Mouse (Mus musculus): ENCODE results near the gene Mrpl43. TPM values are rescaled to one million over a fixed set of nuclear protein-coding genes. Genes with fewer than 3 reads are reported as not detected.

The Mrpl43 gene
- polyA plus RNA-seq, 1 experiment, result 32.5 TPM

DNA sequence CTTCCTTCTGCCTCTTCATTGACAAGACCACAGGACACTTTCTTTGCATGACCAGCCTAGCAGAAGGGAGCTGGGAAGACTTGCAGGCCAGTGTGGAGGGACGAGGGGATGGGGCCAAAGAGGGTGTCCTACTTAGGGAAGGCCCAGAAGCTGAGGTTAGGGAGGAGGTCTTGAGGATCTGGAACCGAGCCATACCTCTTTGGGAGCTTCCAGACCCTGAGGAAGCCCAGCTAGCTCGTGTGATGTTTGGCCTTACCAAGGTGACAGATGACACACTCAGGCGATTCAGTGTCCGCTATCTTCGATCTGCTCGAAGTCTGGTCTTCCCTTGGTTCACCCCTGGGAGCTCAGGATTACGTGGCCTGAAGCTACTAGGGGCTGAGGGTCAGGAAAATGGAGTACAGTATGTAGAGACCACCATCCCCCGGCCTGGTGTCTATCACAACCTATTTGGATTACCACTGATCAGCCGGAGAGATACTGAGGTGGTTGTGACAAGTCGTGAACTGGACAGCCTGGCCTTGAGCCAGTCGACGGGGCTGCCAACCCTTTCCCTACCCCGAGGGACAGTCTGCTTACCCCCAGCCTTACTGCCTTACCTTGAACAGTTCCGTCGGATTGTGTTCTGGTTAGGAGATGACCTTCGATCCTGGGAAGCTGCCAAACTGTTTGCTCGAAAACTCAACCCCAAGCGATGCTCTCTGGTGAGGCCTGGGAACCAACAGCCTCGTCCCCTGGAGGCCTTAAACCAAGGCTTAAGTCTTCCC lies 1.4 kb upstream of the Mrpl43 start:
- Histone ChIP-seq H3K9ac (ENCODE audit: low read depth, poor library complexity, severe bottlenecking) (peak overlapping the region; percentile 74; the same call in 1 of the 2 replicates), H3K27me3 (ENCODE audit: control insufficient read depth, insufficient read depth, low read length, poor library complexity, severe bottlenecking) (no peaks in the 10 kb centered on the region), H3K27ac (ENCODE audit: insufficient read depth, low read length) (no peak overlapping the region), H3K9me3 (replicated peaks; ENCODE audit: control insufficient read depth, insufficient read depth, low read length, poor library complexity, severe bottlenecking) (no peaks in the 10 kb centered on the region), H3K4me3 (ENCODE audit: low read depth, low read length) (peak overlapping the region; percentile 95), H3K4me1 (ENCODE audit: control insufficient read depth, insufficient read depth, low read length) (peaks cover 5% of the 10 kb centered on the region), H3K36me3 (ENCODE audit: control insufficient read depth, insufficient read depth, low read length, poor library complexity, severe bottlenecking) (peaks cover 38% of the 10 kb centered on the region)
- TF ChIP-seq EP300 (IDR thresholded peaks at IDR 0.05; ENCODE audit: insufficient read depth, low read depth, low read length), result no peak

DNA sequence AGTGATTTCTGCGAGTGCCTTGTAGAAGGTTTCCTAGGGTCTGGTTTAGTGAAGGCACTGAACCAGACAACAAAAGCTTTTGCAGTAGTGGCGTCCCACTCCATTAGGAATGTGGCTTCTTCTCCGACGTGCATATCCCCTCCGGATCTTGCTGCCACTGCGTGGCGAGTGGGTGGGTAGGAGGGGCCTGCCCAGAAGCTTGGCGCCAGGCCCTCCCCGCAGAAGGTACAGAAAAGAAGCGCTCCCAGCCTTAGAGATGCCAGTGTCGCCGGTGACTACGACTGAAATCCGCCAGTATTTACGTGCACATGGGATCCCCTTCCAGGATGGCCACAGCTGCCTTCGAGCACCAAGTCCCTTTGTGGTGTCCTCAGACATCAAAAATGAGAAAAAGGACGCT lies 779 bp upstream of the Mrpl43 start:
- Histone ChIP-seq H3K4me1 (ENCODE audit: control insufficient read depth, insufficient read depth, low read length) (peaks cover 5% of the 10 kb centered on the region), H3K4me3 (ENCODE audit: low read depth, low read length) (peak overlapping the region; percentile 95), H3K27ac (ENCODE audit: insufficient read depth, low read length) (no peak overlapping the region), H3K27me3 (ENCODE audit: control insufficient read depth, insufficient read depth, low read length, poor library complexity, severe bottlenecking) (no peaks in the 10 kb centered on the region), H3K36me3 (ENCODE audit: control insufficient read depth, insufficient read depth, low read length, poor library complexity, severe bottlenecking) (peaks cover 37% of the 10 kb centered on the region), H3K9me3 (replicated peaks; ENCODE audit: control insufficient read depth, insufficient read depth, low read length, poor library complexity, severe bottlenecking) (no peaks in the 10 kb centered on the region), H3K9ac (ENCODE audit: low read depth, poor library complexity, severe bottlenecking) (peak overlapping the region; percentile 74)
- TF ChIP-seq POLR2A (IDR thresholded peaks at IDR 0.05; ENCODE audit: insufficient read depth, low read length), result no peak
- TF ChIP-seq CTCF (IDR thresholded peaks at IDR 0.05; ENCODE audit: low read depth, low read length), result no peak
- TF ChIP-seq EP300 (IDR thresholded peaks at IDR 0.05; ENCODE audit: insufficient read depth, low read depth, low read length), result no peak

DNA sequence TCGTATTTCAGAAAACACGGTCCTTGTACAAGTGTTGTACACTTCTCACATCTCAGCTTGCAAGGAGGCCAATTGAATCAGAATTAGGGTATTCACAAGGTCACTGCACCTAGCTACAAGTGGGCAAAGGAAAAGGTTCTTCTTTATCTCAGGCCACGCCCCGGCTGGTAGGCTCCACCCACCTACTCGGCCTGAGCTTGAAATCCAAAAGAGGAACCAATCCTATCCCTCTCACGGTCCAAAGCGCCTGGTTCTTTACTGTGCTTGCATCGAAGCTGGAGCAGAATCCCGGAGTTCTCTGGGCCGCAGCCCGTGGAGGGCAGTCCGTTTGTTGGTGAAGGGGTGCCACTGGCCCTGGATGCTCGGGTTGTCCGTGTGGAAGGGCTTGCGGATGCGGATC lies 798 bp downstream of the Mrpl43 start, which contains the start of gene Twnk:
TSS of gene Twnk (plus strand) at position 220 of the 400 bp plus-strand sequence.
- TF ChIP-seq EP300 (IDR thresholded peaks at IDR 0.05; ENCODE audit: insufficient read depth, low read depth, low read length) (no peak), POLR2A (IDR thresholded peaks at IDR 0.05; ENCODE audit: insufficient read depth, low read length) (no peak), CTCF (IDR thresholded peaks at IDR 0.05; ENCODE audit: low read depth, low read length) (no peak)
- peaks cover 5% of the 10 kb centered on the region for H3K4me1 ChIP-seq (ENCODE audit: control insufficient read depth, insufficient read depth, low read length)
- H3K27me3 ChIP-seq (ENCODE audit: control insufficient read depth, insufficient read depth, low read length, poor library complexity, severe bottlenecking), result no peaks in the 10 kb centered on the region
- H3K4me3 ChIP-seq (ENCODE audit: low read depth, low read length), result peak within 1 kb of the TSS; percentile 95
- peak within 1 kb of the TSS; percentile 74 for H3K9ac ChIP-seq (ENCODE audit: low read depth, poor library complexity, severe bottlenecking)
- peak within 1 kb of the TSS; percentile 30 for H3K27ac ChIP-seq (ENCODE audit: insufficient read depth, low read length)
- no peaks in the 10 kb centered on the region for H3K9me3 ChIP-seq (replicated peaks; ENCODE audit: control insufficient read depth, insufficient read depth, low read length, poor library complexity, severe bottlenecking)
- peaks cover 23% of the 10 kb centered on the region for H3K36me3 ChIP-seq (ENCODE audit: control insufficient read depth, insufficient read depth, low read length, poor library complexity, severe bottlenecking)

DNA sequence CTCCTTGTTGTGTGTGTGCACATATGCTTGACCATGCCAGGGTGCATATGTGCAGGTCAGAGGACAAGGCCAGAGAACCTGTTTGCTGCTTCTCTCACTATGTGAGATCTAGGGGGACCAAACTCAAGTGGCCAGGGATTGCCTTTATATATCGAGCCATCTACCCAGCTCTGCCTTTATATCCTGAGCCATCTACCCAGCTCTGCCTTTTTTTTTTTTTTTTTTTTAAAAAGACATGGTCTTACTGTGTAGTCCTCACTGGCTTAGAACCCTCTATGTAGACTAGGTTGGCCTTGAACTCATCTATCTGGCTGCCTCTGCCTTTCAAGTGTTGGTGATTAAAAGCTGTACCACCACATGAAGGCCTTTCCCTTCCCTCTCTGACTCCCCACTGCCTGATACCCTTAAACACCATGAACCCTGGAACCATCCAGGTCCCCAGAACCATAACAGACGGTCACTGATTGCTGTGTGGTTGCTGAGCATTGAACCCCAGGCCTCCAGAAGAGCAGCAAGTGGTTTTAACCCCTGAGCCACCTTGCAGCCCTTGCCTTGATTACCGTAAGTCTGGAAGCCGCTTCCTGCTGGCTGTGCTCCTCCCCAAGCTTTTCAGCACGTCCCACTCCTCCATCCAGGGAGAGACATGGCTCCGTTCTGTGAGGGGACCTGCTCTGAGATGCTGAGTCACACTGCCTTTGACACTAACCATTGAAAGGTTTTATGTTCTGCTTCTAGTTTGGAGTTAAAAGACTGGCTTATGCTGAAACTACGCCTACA lies 2.3 kb downstream of the Mrpl43 start:
- TF ChIP-seq CTCF (IDR thresholded peaks at IDR 0.05; ENCODE audit: low read depth, low read length) (no peak), EP300 (IDR thresholded peaks at IDR 0.05; ENCODE audit: insufficient read depth, low read depth, low read length) (no peak), POLR2A (IDR thresholded peaks at IDR 0.05; ENCODE audit: insufficient read depth, low read length) (no peak)
- Histone ChIP-seq H3K4me1 (ENCODE audit: control insufficient read depth, insufficient read depth, low read length) (peaks cover 5% of the 10 kb centered on the region), H3K4me3 (ENCODE audit: low read depth, low read length) (no peak overlapping the region), H3K27ac (ENCODE audit: insufficient read depth, low read length) (no peak overlapping the region), H3K36me3 (ENCODE audit: control insufficient read depth, insufficient read depth, low read length, poor library complexity, severe bottlenecking) (peaks cover 11% of the 10 kb centered on the region), H3K9me3 (replicated peaks; ENCODE audit: control insufficient read depth, insufficient read depth, low read length, poor library complexity, severe bottlenecking) (no peaks in the 10 kb centered on the region), H3K9ac (ENCODE audit: low read depth, poor library complexity, severe bottlenecking) (no peak overlapping the region), H3K27me3 (ENCODE audit: control insufficient read depth, insufficient read depth, low read length, poor library complexity, severe bottlenecking) (no peaks in the 10 kb centered on the region)

DNA sequence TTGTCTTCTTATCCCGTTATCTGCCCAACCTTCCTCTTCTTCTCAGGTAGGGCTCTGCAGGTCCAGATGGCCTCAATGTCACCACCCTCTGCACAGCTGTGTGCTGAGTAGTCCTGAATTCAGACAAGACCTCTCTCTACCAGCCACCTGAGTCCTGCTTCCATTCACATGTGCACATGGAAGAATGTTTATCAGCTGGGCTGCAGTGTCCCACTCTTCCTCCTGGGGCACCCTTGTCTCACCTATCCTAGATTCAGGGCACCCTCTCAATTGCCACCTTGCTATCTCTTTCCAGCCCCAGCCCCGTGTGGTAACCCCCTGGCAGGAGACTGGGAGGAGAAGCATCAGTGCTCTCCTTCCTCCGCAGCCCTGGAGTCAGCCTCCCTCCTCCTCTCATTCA lies 3.9 kb downstream of the Mrpl43 start:
- Histone ChIP-seq H3K27ac (ENCODE audit: insufficient read depth, low read length) (no peak overlapping the region), H3K27me3 (ENCODE audit: control insufficient read depth, insufficient read depth, low read length, poor library complexity, severe bottlenecking) (no peaks in the 10 kb centered on the region), H3K36me3 (ENCODE audit: control insufficient read depth, insufficient read depth, low read length, poor library complexity, severe bottlenecking) (peaks cover 3% of the 10 kb centered on the region; the same call in 1 of the 2 replicates), H3K4me1 (ENCODE audit: control insufficient read depth, insufficient read depth, low read length) (peaks cover 1% of the 10 kb centered on the region), H3K9me3 (replicated peaks; ENCODE audit: control insufficient read depth, insufficient read depth, low read length, poor library complexity, severe bottlenecking) (no peaks in the 10 kb centered on the region), H3K9ac (ENCODE audit: low read depth, poor library complexity, severe bottlenecking) (no peak overlapping the region), H3K4me3 (ENCODE audit: low read depth, low read length) (no peak overlapping the region)
- TF ChIP-seq POLR2A (IDR thresholded peaks at IDR 0.05; ENCODE audit: insufficient read depth, low read length) (no peak), CTCF (IDR thresholded peaks at IDR 0.05; ENCODE audit: low read depth, low read length) (no peak), EP300 (IDR thresholded peaks at IDR 0.05; ENCODE audit: insufficient read depth, low read depth, low read length) (no peak)

DNA sequence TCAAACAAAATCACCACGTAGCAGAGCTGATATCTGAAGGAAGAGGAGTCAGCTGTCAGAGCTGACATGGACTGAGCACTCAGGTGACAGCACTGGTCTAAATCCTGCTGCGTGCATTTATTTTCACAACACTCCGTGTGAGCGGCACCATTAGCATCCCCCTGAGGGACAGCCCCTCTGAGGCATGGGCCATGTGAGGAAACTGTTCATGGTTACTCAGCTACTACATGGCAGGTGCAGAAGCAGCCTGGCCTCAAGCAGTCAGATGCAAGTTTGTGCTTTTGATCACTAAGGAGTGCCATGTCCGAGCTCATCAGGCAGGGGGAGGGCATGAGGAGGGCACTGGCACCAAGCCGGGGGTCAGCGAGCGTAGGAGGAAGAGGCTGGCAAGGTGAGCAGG lies 6.6 kb downstream of the Mrpl43 start:
- Histone ChIP-seq H3K36me3 (ENCODE audit: control insufficient read depth, insufficient read depth, low read length, poor library complexity, severe bottlenecking) (no peaks in the 10 kb centered on the region; the same call in 1 of the 2 replicates), H3K4me3 (ENCODE audit: low read depth, low read length) (no peak overlapping the region), H3K4me1 (ENCODE audit: control insufficient read depth, insufficient read depth, low read length) (peaks cover under 1% of the 10 kb centered on the region), H3K9ac (ENCODE audit: low read depth, poor library complexity, severe bottlenecking) (no peak overlapping the region), H3K9me3 (replicated peaks; ENCODE audit: control insufficient read depth, insufficient read depth, low read length, poor library complexity, severe bottlenecking) (no peaks in the 10 kb centered on the region), H3K27ac (ENCODE audit: insufficient read depth, low read length) (no peak overlapping the region), H3K27me3 (ENCODE audit: control insufficient read depth, insufficient read depth, low read length, poor library complexity, severe bottlenecking) (no peaks in the 10 kb centered on the region)
- TF ChIP-seq POLR2A (IDR thresholded peaks at IDR 0.05; ENCODE audit: insufficient read depth, low read length) (no peak), CTCF (IDR thresholded peaks at IDR 0.05; ENCODE audit: low read depth, low read length) (no peak), EP300 (IDR thresholded peaks at IDR 0.05; ENCODE audit: insufficient read depth, low read depth, low read length) (no peak)
